Mouse (Mus musculus): Measurements from ENCODE around the gene Srrm2.
A peak's percentile ranks its signal among the peaks of the same experiment; 100 is the strongest.

Srrm2 gene

GRCm38 (mm10) chr17:23778447-23778846 is 11.9 kb upstream of the Srrm2 start:
- Histone ChIP-seq H3K27me3 (ENCODE audit: control insufficient read depth, insufficient read depth, low read length, poor library complexity, severe bottlenecking) (no peaks in the 10 kb centered on the region), H3K36me3 (ENCODE audit: control insufficient read depth, insufficient read depth, low read length, poor library complexity, severe bottlenecking) (no peaks in the 10 kb centered on the region)
- no peak for DNase-seq (ENCODE audit: low read depth, low spot score)

GRCm38 (mm10) chr17:23783352-23783751 is 7.0 kb upstream of the Srrm2 start:
- H3K27me3 ChIP-seq (ENCODE audit: control insufficient read depth, insufficient read depth, low read length, poor library complexity, severe bottlenecking) = no peaks in the 10 kb centered on the region; the same call in 1 of the 2 replicates
- DNase-seq (ENCODE audit: low read depth, low spot score) = no peak
- H3K36me3 ChIP-seq (ENCODE audit: control insufficient read depth, insufficient read depth, low read length, poor library complexity, severe bottlenecking) = no peaks in the 10 kb centered on the region

- DNase-seq (ENCODE audit: low read depth, low spot score) = peak; percentile 58
- Histone ChIP-seq H3K36me3 (ENCODE audit: control insufficient read depth, insufficient read depth, low read length, poor library complexity, severe bottlenecking) (no peaks in the 10 kb centered on the region), H3K27me3 (ENCODE audit: control insufficient read depth, insufficient read depth, low read length, poor library complexity, severe bottlenecking) (no peaks in the 10 kb centered on the region; the same call in 1 of the 2 replicates)
Measured at GRCm38 (mm10) chr17:23785561-23786471, 4.5 kb upstream of the Srrm2 start, which contains the start of gene Flywch2. Gene Flywch2 (minus strand): TSS chr17:23786081.

GRCm38 (mm10) chr17:23786510-23786931 is 3.8 kb upstream of the Srrm2 start:
- Histone ChIP-seq H3K27me3 (ENCODE audit: control insufficient read depth, insufficient read depth, low read length, poor library complexity, severe bottlenecking) (no peaks in the 10 kb centered on the region; the same call in 1 of the 2 replicates), H3K36me3 (ENCODE audit: control insufficient read depth, insufficient read depth, low read length, poor library complexity, severe bottlenecking) (no peaks in the 10 kb centered on the region)
- no peak for DNase-seq (ENCODE audit: low read depth, low spot score)

GRCm38 (mm10) chr17:23788973-23789372 is 1.4 kb upstream of the Srrm2 start:
- Histone ChIP-seq H3K36me3 (ENCODE audit: control insufficient read depth, insufficient read depth, low read length, poor library complexity, severe bottlenecking) (no peaks in the 10 kb centered on the region), H3K27me3 (ENCODE audit: control insufficient read depth, insufficient read depth, low read length, poor library complexity, severe bottlenecking) (no peaks in the 10 kb centered on the region; the same call in 1 of the 2 replicates)
- DNase-seq (ENCODE audit: low read depth, low spot score) = no peak

- Histone ChIP-seq H3K36me3 (ENCODE audit: control insufficient read depth, insufficient read depth, low read length, poor library complexity, severe bottlenecking) (no peaks in the 10 kb centered on the region), H3K27me3 (ENCODE audit: control insufficient read depth, insufficient read depth, low read length, poor library complexity, severe bottlenecking) (no peaks in the 10 kb centered on the region; the same call in 1 of the 2 replicates)
- no peak for DNase-seq (ENCODE audit: low read depth, low spot score)
Measured at GRCm38 (mm10) chr17:23789749-23790268, 523 bp upstream of the Srrm2 start.

- Histone ChIP-seq H3K27me3 (ENCODE audit: control insufficient read depth, insufficient read depth, low read length, poor library complexity, severe bottlenecking) (no peaks in the 10 kb centered on the region), H3K36me3 (ENCODE audit: control insufficient read depth, insufficient read depth, low read length, poor library complexity, severe bottlenecking) (no peaks in the 10 kb centered on the region)
- DNase-seq (ENCODE audit: low read depth, low spot score) = no peak
Measured at GRCm38 (mm10) chr17:23791079-23791357, 686 bp downstream of the Srrm2 start.

- DNase-seq (ENCODE audit: low read depth, low spot score) = no peak
- H3K36me3 ChIP-seq (ENCODE audit: control insufficient read depth, insufficient read depth, low read length, poor library complexity, severe bottlenecking) = no peaks in the 10 kb centered on the region
- H3K27me3 ChIP-seq (ENCODE audit: control insufficient read depth, insufficient read depth, low read length, poor library complexity, severe bottlenecking) = no peaks in the 10 kb centered on the region
Measured at GRCm38 (mm10) chr17:23795323-23795722, 5.0 kb downstream of the Srrm2 start.

- Histone ChIP-seq H3K27me3 (ENCODE audit: control insufficient read depth, insufficient read depth, low read length, poor library complexity, severe bottlenecking) (no peaks in the 10 kb centered on the region), H3K36me3 (ENCODE audit: control insufficient read depth, insufficient read depth, low read length, poor library complexity, severe bottlenecking) (no peaks in the 10 kb centered on the region)
- no peak for DNase-seq (ENCODE audit: low read depth, low spot score)
Measured at GRCm38 (mm10) chr17:23797316-23797715, 7.0 kb downstream of the Srrm2 start.

GRCm38 (mm10) chr17:23801627-23802026 is 11.3 kb downstream of the Srrm2 start:
- H3K36me3 ChIP-seq (ENCODE audit: control insufficient read depth, insufficient read depth, low read length, poor library complexity, severe bottlenecking) = no peaks in the 10 kb centered on the region
- no peak for DNase-seq (ENCODE audit: low read depth, low spot score)
- no peaks in the 10 kb centered on the region for H3K27me3 ChIP-seq (ENCODE audit: control insufficient read depth, insufficient read depth, low read length, poor library complexity, severe bottlenecking)

GRCm38 (mm10) chr17:23802746-23803365 is 12.5 kb downstream of the Srrm2 start:
- peaks cover 1% of the 10 kb centered on the region for H3K36me3 ChIP-seq (ENCODE audit: control insufficient read depth, insufficient read depth, low read length, poor library complexity, severe bottlenecking)

GRCm38 (mm10) chr17:23803366-23804041 is 13.2 kb downstream of the Srrm2 start:
- peaks cover 2% of the 10 kb centered on the region for H3K36me3 ChIP-seq (ENCODE audit: control insufficient read depth, insufficient read depth, low read length, poor library complexity, severe bottlenecking)
- H3K27me3 ChIP-seq (ENCODE audit: control insufficient read depth, insufficient read depth, low read length, poor library complexity, severe bottlenecking) = no peaks in the 10 kb centered on the region
- DNase-seq (ENCODE audit: low read depth, low spot score) = peak; percentile 80

More at GRCm38 (mm10) chr17:23802746-23803365, 12.5 kb downstream of the Srrm2 start:
- no peaks in the 10 kb centered on the region for H3K27me3 ChIP-seq (ENCODE audit: control insufficient read depth, insufficient read depth, low read length, poor library complexity, severe bottlenecking)
- DNase-seq (ENCODE audit: low read depth, low spot score) = peak; percentile 100

GRCm38 (mm10) chr17:23804426-23805085 is 14.2 kb downstream of the Srrm2 start:
- Histone ChIP-seq H3K36me3 (ENCODE audit: control insufficient read depth, insufficient read depth, low read length, poor library complexity, severe bottlenecking) (peaks cover 7% of the 10 kb centered on the region), H3K27me3 (ENCODE audit: control insufficient read depth, insufficient read depth, low read length, poor library complexity, severe bottlenecking) (no peaks in the 10 kb centered on the region)
- peak; percentile 52 for DNase-seq (ENCODE audit: low read depth, low spot score)

GRCm38 (mm10) chr17:23806867-23807266 is 16.5 kb downstream of the Srrm2 start:
- peak; percentile 44 for DNase-seq (ENCODE audit: low read depth, low spot score)
- peaks cover 24% of the 10 kb centered on the region for H3K36me3 ChIP-seq (ENCODE audit: control insufficient read depth, insufficient read depth, low read length, poor library complexity, severe bottlenecking)

More at GRCm38 (mm10) chr17:23806867-23807266, 16.5 kb downstream of the Srrm2 start:
- no peaks in the 10 kb centered on the region for H3K27me3 ChIP-seq (ENCODE audit: control insufficient read depth, insufficient read depth, low read length, poor library complexity, severe bottlenecking)

Measured in splenic B cell, adult 2 months (primary cell).